Mouse (Mus musculus) intestine, embryonic 14.5 days (tissue): ENCODE data around the gene Zfp385b. TPM values are rescaled to one million over a fixed set of nuclear protein-coding genes. Genes with fewer than 3 reads are reported as not detected.

Experiments
- ATAC-seq: fragments of 200-750 bp; cut with Nextera tagmentation; replicated peaks from 2 replicates; pipeline ENCODE4 v1.8.0; 2017; ENCODE audit warnings: low read depth, moderate number of reproducible peaks, moderate TSS enrichment, moderate library complexity; ENCODE audit not compliant: low FRiP score, low TSS enrichment
- DNase-seq: peaks from one replicate; pipeline ENCODE4 v3.0.0-alpha.2; 2018; ENCODE audit warnings: low spot score
- H3K27ac ChIP-seq: fragments of 300-500 bp; sonication (generic); 2 replicates; pipeline ENCODE4 v1.5.1; 2014; ENCODE audit warnings: low read depth, mild to moderate bottlenecking, control low read depth
- H3K27me3 ChIP-seq: fragments of 300-500 bp; sonication (generic); replicated peaks from 2 replicates; pipeline ENCODE4 v1.6.1; 2014; ENCODE audit warnings: low read length, control low read depth; ENCODE audit not compliant: control insufficient read depth, insufficient read depth
- H3K36me3 ChIP-seq: fragments of 300-500 bp; sonication (generic); 2 replicates; pipeline ENCODE4 v1.6.1; 2014; ENCODE audit warnings: low read length, control low read depth; ENCODE audit not compliant: control insufficient read depth, insufficient read depth
- H3K4me1 ChIP-seq: fragments of 300-500 bp; sonication (generic); replicated peaks from 2 replicates; pipeline ENCODE4 v1.6.1; 2014; ENCODE audit warnings: low read length, control low read depth, mixed read lengths; ENCODE audit not compliant: control insufficient read depth, insufficient read depth
- H3K4me2 ChIP-seq: fragments of 300-500 bp; sonication (generic); 2 replicates; pipeline ENCODE4 v1.6.1; 2014; ENCODE audit warnings: low read length
- H3K4me3 ChIP-seq: fragments of 300-500 bp; sonication (generic); 2 replicates; pipeline ENCODE4 v1.5.1; 2014; ENCODE audit warnings: low read depth, low read length, control low read depth, mixed read lengths
- H3K9ac ChIP-seq: fragments of 300-500 bp; sonication (generic); 2 replicates; pipeline ENCODE4 v1.6.1; 2014; ENCODE audit warnings: mild to moderate bottlenecking, low read length
- H3K9me3 ChIP-seq: fragments of 300-500 bp; sonication (generic); 2 replicates; pipeline ENCODE4 v1.6.1; 2016; ENCODE audit warnings: low read length, control low read depth; ENCODE audit not compliant: control insufficient read depth
- WGBS: fragments of 180-500 bp; shearing (Covaris S2); extraction: QIAGEN DNeasy Blood & Tissue Kit; methylation state at CpG from one replicate; pipeline ENCODE4 v1.1.7; 2014; 5-methylcytosine and 5-hydroxymethylcytosine counted together
- polyA plus RNA-seq: library from polyadenylated mRNA; unstranded; fragments of >200 nt; fragmentation: Nextera tagmentation; extraction: Ambion mirVana; gene quantifications from 2 replicates; pipeline ENCODE4 v1.2.1, GENCODE M21; 2014

The Zfp385b gene
- polyA plus RNA-seq, 1 experiment from 2014 or later: 7.9 TPM

- no peaks in the 10 kb centered on the region for H3K27me3 ChIP-seq
- H3K36me3 ChIP-seq: no peaks in the 10 kb centered on the region
- 87% methylated on average over 4 of the region's 4 CpGs for WGBS
- H3K9ac ChIP-seq: no peak overlapping the region
- DNase-seq: no peak
- H3K4me1 ChIP-seq: no peaks in the 10 kb centered on the region
- H3K9me3 ChIP-seq: no peaks in the 10 kb centered on the region
- H3K4me3 ChIP-seq: no peak overlapping the region
- no peak overlapping the region for H3K27ac ChIP-seq
- H3K4me2 ChIP-seq: no peak overlapping the region
- ATAC-seq: no peak
Measured at GRCm38 (mm10) chr2:77801430-77801829, 18.0 kb downstream of the Zfp385b start.

GRCm38 (mm10) chr2:77801009-77801408, 18.4 kb downstream of the Zfp385b start:
- ATAC-seq: no peak
- Histone ChIP-seq H3K4me1 (no peaks in the 10 kb centered on the region), H3K27ac (no peak overlapping the region), H3K27me3 (no peaks in the 10 kb centered on the region), H3K9me3 (no peaks in the 10 kb centered on the region), H3K4me3 (no peak overlapping the region), H3K4me2 (no peak overlapping the region), H3K9ac (no peak overlapping the region), H3K36me3 (no peaks in the 10 kb centered on the region)
- DNase-seq: no peak
- 84% methylated on average over 5 of the region's 5 CpGs for WGBS

- Histone ChIP-seq H3K4me1 (no peaks in the 10 kb centered on the region), H3K9ac (no peak overlapping the region), H3K27ac (no peak overlapping the region), H3K36me3 (no peaks in the 10 kb centered on the region), H3K4me3 (no peak overlapping the region), H3K9me3 (no peaks in the 10 kb centered on the region), H3K27me3 (no peaks in the 10 kb centered on the region), H3K4me2 (no peak overlapping the region)
- 83% methylated on average over 5 of the region's 5 CpGs for WGBS
- DNase-seq: no peak
- ATAC-seq: no peak
Measured at GRCm38 (mm10) chr2:77797233-77797632, 22.2 kb downstream of the Zfp385b start.

DNA sequence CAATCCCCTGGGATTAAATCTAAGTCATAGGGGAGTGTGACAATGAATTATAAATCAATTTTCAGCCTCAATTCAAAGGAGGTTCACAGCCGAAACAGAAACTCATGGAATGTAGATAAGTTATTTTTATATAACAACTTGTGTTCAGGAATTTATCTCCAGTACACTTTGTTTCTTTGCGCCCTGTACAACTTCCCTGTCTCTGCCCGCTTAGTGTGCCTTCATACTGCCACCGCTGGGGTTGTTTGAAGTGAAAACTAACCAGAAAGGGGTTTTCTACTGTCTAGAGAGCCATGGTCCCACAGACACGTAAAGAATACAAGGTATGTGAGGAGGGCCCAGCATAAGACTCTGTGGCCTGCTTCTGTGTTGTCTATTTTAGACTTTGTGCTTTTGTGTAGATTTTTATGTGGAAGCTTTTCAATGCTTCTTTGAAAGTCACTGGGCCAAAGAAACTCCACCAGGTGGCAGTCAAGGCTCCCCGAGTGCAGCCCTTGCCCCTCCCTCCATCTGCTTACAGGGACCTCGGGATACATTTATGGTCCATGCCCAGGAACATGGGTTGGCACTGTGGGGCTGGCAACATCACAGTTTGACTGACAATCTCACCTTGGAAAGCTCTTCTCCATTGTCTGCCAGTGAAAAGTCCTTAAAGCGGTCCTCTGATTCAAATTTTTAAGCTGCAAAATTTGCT, 23.4 kb downstream of the Zfp385b start:
- DNase-seq (no peak), ATAC-seq (no peak)
- Histone ChIP-seq H3K9me3 (no peaks in the 10 kb centered on the region), H3K4me2 (no peak overlapping the region), H3K27me3 (no peaks in the 10 kb centered on the region), H3K27ac (no peak overlapping the region), H3K9ac (no peak overlapping the region), H3K4me3 (no peak overlapping the region), H3K36me3 (no peaks in the 10 kb centered on the region), H3K4me1 (no peaks in the 10 kb centered on the region)
- 65% methylated on average over 8 of the region's 8 CpGs for WGBS

DNA sequence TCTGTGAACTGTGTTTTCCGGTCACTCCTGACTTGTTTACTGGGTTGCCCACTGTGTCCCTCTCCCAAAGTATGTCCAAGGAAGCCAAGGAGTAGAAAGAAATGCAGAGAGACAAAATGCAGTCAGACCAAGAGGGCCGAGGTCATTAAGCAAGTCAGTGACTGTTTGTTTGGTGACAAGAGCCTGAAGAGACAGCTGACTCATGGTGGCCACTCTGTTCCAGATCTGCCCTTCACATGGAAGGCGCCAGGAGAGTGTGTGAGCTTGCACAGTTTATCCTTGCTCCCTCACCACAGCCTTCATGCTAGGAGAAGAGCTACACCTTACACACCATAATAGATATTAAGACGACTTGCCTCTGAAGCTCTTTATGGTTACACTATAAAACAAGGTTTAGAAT, 28.6 kb downstream of the Zfp385b start:
- no peak for ATAC-seq
- Histone ChIP-seq H3K27ac (no peak overlapping the region), H3K36me3 (no peaks in the 10 kb centered on the region), H3K4me1 (no peaks in the 10 kb centered on the region), H3K9me3 (no peaks in the 10 kb centered on the region), H3K9ac (no peak overlapping the region), H3K4me2 (no peak overlapping the region), H3K27me3 (no peaks in the 10 kb centered on the region), H3K4me3 (no peak overlapping the region)
- DNase-seq: no peak
- WGBS: 72% methylated on average over 4 of the region's 4 CpGs

GRCm38 (mm10) chr2:77790295-77790694, 29.1 kb downstream of the Zfp385b start:
- Histone ChIP-seq H3K4me3 (no peak overlapping the region), H3K27me3 (no peaks in the 10 kb centered on the region), H3K4me2 (no peak overlapping the region), H3K9me3 (no peaks in the 10 kb centered on the region), H3K9ac (no peak overlapping the region), H3K27ac (no peak overlapping the region), H3K4me1 (no peaks in the 10 kb centered on the region), H3K36me3 (no peaks in the 10 kb centered on the region)
- 61% methylated on average over 9 of the region's 9 CpGs for WGBS
- no peak for ATAC-seq
- no peak for DNase-seq

DNA sequence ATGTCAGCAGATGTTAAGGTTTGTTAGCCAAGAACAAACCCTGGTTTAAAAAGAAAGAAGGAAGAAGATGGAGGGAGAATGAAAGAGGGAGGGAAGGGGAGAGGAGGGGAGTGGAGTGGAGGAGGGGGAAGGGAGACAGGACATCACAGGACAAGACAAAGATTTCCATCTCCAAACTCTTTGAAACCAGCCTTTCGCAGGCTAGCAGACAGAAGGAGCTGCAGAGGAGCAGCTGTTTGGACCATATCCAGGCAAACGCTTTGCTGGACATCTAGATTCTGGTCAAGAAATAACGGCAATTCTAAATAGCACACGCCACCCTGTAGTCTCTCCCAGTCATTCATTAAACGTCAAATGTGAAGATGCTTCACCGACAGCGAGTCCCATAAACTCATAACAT, 38.0 kb downstream of the Zfp385b start:
- no peaks in the 10 kb centered on the region; the same call in 1 of the 2 replicates for H3K4me1 ChIP-seq
- no peak overlapping the region for H3K4me3 ChIP-seq
- DNase-seq: no peak
- no peak for ATAC-seq
- 0 out of 2 replicates have a peak overlapping the region, but pooled peaks have one; percentile 1 for H3K4me2 ChIP-seq
- H3K9me3 ChIP-seq: no peaks in the 10 kb centered on the region
- no peaks in the 10 kb centered on the region for H3K27me3 ChIP-seq
- WGBS: 42% methylated on average over 7 of the region's 7 CpGs
- peak overlapping the region; percentile 17; the same call in 1 of the 2 replicates for H3K27ac ChIP-seq
- no peaks in the 10 kb centered on the region for H3K36me3 ChIP-seq
- no peak overlapping the region for H3K9ac ChIP-seq

DNA sequence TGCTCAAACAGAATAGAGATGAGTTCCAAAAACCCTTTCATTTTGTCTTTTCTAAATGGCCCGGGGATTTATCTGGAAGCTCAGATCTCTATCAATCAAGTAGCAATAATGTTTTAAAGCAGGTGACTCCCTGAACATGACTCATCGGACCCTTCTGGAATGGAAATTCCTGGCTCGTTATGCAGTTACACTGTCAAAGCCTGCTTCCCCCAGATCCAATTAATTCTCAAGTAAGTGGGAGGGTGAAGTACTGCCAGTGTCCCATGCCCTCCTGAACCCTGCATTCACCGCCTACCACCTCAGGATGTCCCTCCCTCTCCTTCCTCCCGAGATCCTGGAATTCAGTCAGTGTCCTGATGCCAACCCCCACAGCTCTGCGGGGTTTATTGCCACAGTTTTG, 41.7 kb downstream of the Zfp385b start:
- DNase-seq: no peak

GRCm38 (mm10) chr2:77777047-77777686, 42.3 kb downstream of the Zfp385b start:
- ATAC-seq: no peak
- DNase-seq: no peak
- H3K4me3 ChIP-seq: no peak overlapping the region
- WGBS: 69% methylated on average over 10 of the region's 10 CpGs
- H3K4me2 ChIP-seq: no peak overlapping the region
- H3K4me1 ChIP-seq: no peaks in the 10 kb centered on the region; the same call in 1 of the 2 replicates
- H3K27me3 ChIP-seq: no peaks in the 10 kb centered on the region
- H3K36me3 ChIP-seq: no peaks in the 10 kb centered on the region
- H3K9me3 ChIP-seq: no peaks in the 10 kb centered on the region
- no peak overlapping the region for H3K9ac ChIP-seq
- no peak overlapping the region for H3K27ac ChIP-seq

More for the DNA sequence above, 41.7 kb downstream of the Zfp385b start:
- Histone ChIP-seq H3K4me2 (no peak overlapping the region), H3K27ac (no peak overlapping the region), H3K4me1 (no peaks in the 10 kb centered on the region; the same call in 1 of the 2 replicates), H3K36me3 (no peaks in the 10 kb centered on the region), H3K4me3 (no peak overlapping the region), H3K9ac (no peak overlapping the region), H3K27me3 (no peaks in the 10 kb centered on the region), H3K9me3 (no peaks in the 10 kb centered on the region)
- WGBS: 31% methylated on average over 6 of the region's 6 CpGs
- ATAC-seq: no peak
